Mouse (Mus musculus) gastrocnemius, postnatal 25 days (tissue): ENCODE measurements at regions not wholly inside any gene's neighbourhood (a gene's known extent, or its start where the extent isn't known, plus 50 kb on each side); places are given as distances from the start of the nearest gene placed in this dataset.
"Not testable (repeated sequence)": the region's sequence is repeated elsewhere in the genome, so short reads cannot be mapped to it uniquely, and the experiment has no call there.

Experiments
- DNase-seq: peaks from one replicate; pipeline ENCODE4 v3.0.0; 2022
- microRNA-seq, 2 experiments: library from miRNA; unstranded; fragments of <30 nt; microRNA quantifications; one replicate each; pipeline ENCODE4 v1.2.0; 2021; ENCODE audit warnings: borderline replicate concordance in 2 of 2

DNA sequence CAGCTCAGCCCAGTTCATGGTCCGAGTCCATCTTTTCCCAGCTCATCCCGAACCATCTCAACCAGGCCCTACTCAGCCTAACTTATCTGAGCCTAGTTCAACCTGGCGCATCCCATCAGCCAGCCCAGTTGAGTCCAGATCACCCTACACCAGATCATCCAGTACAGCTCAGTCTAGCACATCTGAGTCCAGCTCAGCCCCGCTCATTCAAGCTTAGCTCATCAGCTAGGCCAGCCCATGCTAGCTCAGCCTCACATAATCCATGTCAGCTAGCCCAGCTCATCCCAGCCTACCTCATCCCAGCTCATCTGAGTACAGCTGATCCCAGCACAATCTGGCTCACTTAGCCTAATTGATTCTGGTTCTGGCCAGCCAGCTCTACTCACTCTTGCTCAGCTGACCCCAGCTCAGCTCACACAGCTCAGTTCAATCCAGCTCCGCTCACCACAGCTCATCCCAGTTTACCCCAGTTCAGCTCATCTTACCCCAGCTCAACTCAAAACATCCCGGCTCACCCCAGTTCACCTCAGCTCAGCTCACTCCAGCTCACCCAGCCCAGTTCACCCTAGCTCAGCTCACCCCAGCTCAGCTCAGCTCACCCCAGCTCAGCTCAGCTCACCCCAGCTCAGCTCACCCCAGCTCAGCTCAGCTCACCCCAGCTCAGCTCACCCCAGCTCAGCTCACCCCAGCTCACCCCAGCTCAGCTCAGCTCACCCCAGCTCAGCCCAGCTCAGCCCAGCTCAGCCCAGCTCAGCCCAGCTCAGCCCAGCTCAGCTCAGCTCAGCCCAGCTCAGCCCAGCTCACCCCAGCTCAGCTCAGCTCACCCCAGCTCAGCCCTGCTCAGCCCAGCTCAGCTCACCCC, 65.3 kb upstream of the Adam6b start:
- peak; percentile 13 for DNase-seq

DNA sequence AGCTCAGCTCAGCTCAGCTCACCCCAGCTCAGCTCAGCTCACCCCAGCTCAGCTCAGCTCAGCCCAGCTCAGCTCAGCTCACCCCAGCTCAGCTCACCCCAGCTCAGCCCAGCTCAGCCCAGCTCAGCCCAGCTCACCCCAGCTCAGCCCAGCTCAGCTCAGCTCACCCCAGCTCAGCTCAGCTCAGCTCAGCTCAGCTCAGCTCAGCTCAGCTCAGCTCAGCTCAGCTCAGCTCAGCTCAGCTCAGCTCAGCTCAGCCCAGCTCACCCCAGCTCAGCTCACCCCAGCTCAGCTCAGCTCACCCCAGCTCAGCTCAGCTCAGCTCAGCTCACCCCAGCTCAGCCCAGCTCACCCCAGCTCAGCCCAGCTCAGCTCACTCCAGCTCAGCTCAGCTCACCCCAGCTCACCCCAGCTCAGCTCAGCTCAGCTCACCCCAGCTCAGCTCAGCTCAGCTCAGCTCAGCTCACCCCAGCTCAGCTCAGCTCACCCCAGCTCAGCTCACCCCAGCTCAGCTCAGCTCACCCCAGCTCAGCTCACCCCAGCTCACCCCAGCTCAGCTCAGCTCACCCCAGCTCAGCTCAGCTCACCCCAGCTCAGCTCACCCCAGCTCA, 64.6 kb upstream of the Adam6b start:
- not testable (repeated sequence) for DNase-seq

DNA sequence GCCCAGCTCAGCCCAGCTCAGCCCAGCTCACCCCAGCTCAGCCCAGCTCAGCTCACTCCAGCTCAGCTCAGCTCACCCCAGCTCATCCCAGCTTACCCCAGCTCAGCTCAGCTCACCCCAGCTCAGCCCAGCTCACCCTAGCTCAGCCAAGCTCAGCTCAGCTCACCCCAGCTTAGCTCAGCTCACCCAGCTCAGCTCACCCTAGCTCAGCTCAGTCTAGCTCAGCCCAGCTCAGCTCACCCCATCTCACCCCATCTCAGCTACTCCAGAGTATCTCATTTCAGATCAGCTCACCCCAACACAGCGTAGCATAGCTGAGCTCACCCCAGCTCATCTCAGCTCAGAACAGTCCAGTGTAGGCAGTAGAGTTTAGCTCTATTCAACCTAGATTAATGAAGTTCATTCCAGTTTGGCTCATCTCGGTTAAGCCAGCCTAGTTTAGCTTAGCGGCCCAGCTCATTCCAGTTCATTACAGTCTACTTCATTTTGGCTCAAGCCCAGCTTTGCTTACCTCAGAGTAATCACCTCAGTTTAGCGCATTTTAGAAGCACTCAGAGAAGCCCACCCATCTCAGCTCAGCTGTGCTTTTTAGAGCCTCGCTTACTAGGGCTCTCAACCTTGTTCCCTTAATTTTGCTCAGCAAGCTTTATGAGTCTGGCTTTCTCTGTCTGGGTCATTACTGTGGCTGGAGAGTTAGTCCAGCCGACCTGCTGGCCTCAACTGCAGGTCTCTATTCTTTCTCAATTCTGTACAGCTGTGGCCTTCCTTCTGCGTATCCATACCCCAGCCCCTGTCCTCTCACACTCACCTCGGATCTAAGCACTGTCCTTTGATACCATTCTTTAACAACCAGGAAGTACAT, 63.9 kb upstream of the Adam6b start:
- no peak for DNase-seq

DNA sequence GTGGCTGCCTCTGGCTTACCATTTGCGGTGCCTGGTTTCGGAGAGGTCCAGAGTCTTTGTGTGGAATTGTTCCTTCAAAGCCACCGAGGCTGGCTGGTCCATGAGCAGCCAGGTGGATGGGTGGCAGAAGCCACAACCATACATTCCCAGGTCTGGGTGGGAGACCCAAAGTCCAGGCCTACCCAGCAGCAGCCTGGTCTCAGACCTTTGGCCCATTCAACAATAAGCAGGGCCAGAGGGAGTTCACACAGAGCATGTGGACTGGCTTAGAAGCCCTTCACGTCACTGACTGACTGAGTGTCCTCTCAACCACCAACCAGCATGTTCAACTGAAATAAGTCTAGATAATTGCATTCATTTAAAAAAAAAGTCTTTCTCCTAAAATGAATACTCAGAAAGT, 62.7 kb upstream of the Adam6b start:
- no peak for DNase-seq

DNA sequence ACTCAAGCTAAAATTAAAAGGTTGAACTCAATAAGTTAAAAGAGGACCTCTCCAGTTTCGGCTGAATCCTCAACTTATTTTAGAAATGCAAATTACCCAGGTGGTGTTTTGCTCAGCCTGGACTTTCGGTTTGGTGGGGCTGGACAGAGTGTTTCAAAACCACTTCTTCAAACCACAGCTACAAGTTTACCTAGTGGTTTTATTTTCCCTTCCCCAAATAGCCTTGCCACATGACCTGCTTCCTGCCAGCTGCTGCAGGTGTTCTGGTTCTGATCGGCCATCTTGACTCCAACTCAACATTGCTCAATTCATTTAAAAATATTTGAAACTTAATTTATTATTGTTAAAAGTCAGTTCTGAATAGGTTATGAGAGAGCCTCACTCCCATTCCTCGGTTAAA, 62.0 kb upstream of the Adam6b start:
- no peak for DNase-seq

DNA sequence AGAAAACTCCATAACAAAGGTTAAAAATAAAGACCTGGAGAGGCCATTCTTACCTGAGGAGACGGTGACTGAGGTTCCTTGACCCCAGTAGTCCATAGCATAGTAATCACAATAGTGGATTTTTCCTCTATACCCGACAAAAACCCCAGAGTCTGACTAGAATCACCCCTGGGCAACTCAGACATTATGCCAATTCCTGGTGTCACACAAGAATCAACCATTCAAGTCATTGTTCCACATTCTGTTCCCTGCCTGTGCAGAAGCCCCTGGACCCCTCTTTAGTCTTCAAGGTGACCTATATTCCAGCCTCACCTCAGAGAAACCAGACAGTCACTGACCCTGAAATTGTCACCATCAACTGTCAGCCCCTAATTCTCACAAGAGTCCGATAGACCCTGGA, 60.9 kb upstream of the Adam6b start:
- DNase-seq = no peak

DNA sequence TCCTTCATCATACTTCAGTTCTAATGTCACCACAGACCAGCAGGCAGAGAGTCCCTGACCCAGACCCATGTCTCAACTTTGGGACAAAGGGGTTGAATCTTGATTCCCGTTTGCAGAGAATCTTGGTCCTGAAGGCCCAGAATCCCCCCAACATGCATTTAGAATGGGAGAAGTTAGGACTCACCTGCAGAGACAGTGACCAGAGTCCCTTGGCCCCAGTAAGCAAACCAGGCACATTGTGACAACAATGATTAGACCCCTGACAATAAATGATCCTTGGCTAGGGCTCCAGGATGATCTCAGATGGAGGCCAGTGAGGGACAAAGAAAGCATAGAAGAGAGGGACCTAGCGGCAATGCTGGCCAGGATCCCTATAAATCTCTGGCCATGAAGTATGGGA, 60.4 kb upstream of the Adam6b start:
- DNase-seq = no peak

DNA sequence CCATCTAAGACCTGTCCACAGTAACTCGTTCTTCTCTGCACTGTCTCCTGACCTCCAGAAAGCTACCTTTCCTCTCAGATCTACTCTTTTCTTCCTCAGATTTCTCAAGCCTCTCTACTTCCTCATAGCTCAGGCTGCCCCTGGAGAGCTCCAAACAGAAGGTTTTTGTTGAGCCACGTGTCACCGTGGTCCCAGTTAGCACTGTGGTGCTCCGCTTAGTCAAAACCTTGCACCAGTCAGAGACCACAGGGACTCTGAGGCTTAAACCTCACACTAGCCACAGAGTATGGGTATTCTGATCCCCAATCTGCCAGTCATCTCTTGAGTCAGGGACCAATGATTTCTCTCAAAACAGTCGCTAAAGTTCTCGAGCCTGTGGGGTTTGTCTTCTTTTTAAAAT, 59.0 kb upstream of the Adam6b start:
- no peak for DNase-seq

Small RNA genes in the stretch of these regions (microRNA-seq; reads per million reads assigned to microRNA genes)
- gene Gm22175 (0 reads per million in 2 experiments), gene Gm24022 (0 reads per million in 2 experiments), gene Gm25747 (0 reads per million in 2 experiments)
